Mouse (Mus musculus) ovary, postnatal 10 days (tissue): ENCODE results near the gene Cdr2l.

Source experiments
- DNase-seq: peaks from one replicate; pipeline ENCODE4 v3.0.0; 2022; ENCODE audit warnings: low spot score

The Cdr2l gene

DNA sequence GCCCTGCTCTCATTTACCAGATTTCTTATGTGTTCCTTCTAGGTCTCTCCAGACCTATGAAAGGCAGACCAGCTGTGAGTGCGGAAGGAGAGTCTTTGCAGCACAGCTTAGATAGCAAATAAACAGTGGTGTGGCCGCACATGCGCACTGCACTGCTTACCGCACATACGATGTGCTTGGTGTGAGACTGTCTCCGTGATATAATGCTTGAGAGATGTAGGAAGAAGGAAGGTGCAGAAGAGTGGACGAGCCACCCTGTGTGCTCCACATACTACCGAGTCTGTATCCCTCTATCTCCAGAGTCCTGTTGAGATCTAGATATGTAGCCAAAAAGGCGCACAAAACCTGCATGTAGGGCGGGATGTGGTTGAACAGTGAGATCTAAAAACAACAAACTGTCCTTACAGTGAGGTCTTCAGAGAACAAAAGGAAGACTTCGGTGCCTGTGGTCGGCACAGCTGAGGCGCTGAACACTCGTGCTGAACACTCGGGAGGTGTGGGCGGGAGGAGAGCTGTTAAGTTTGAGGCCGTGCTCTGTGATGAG lies 25.2 kb downstream of the Cdr2l start:
- DNase-seq, result no peak

- no peak for DNase-seq
Observed at GRCm38 (mm10) chr11:115408266-115408920, 26.7 kb downstream of the Cdr2l start.

- no peak for DNase-seq
Observed at GRCm38 (mm10) chr11:115409556-115409955, 27.8 kb downstream of the Cdr2l start.

GRCm38 (mm10) chr11:115419531-115420237 lies 38.0 kb downstream of the Cdr2l start, which contains the start of the genes Atp5h and Kctd2:
Atp5h (minus strand) TSS chr11:115419962.
Kctd2 (plus strand) TSS chr11:115420128.
- peak; percentile 80 for DNase-seq

- peak; percentile 51 for DNase-seq
Observed at GRCm38 (mm10) chr11:115420336-115421190, 38.8 kb downstream of the Cdr2l start.

- no peak for DNase-seq
Observed at GRCm38 (mm10) chr11:115421328-115421727, 39.6 kb downstream of the Cdr2l start.

DNA sequence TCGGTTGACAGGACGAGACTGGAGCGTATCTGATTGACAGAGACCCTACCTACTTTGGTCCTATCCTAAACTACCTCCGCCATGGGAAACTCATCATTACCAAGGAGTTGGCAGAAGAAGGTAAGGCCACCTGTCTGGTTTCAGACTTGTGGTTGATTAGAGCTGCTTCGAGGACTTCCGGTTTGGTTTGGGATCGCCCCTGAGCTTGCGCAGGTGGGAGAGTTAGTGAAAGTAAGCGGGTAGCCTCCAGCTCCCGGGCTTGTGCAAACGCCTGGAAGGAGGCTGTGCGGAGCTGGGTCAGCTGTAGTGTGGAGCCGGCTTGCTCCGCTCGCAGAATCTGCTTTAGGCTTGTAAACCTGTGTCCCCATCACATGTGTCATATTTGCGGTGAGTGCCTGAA lies 40.3 kb downstream of the Cdr2l start:
- DNase-seq, result no peak

- no peak for DNase-seq
Observed at GRCm38 (mm10) chr11:115423091-115423490, 41.4 kb downstream of the Cdr2l start.

GRCm38 (mm10) chr11:115424666-115425065 lies 43.0 kb downstream of the Cdr2l start:
- no peak for DNase-seq

DNA sequence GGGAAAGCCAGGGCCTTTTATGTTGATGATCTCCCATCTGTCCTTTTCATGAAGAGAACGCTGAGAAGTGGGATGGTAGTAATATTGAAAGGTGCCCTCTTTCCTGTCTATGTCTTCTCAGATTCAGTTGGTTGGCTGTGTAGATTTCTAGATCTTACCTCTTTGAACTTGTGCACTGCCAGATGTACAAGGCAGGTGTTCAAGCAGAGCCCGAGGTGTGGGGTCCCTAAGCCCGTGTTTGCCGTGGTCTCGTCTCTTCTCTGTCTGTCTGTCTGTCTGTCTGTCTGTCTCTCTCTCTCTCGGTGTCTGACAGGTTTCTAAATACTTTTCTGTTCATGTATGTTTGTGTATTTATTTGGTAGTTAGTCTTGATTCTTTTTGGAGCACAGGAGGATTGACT lies 44.0 kb downstream of the Cdr2l start:
- no peak for DNase-seq

- DNase-seq, result no peak
Observed at GRCm38 (mm10) chr11:115427482-115428331, 46.0 kb downstream of the Cdr2l start.

- DNase-seq, result no peak
Observed at GRCm38 (mm10) chr11:115429307-115429706, 47.6 kb downstream of the Cdr2l start.

- no peak for DNase-seq
Observed at GRCm38 (mm10) chr11:115430561-115430960, 48.8 kb downstream of the Cdr2l start.

- DNase-seq, result no peak
Observed at GRCm38 (mm10) chr11:115432814-115433213, 51.1 kb downstream of the Cdr2l start.

DNA sequence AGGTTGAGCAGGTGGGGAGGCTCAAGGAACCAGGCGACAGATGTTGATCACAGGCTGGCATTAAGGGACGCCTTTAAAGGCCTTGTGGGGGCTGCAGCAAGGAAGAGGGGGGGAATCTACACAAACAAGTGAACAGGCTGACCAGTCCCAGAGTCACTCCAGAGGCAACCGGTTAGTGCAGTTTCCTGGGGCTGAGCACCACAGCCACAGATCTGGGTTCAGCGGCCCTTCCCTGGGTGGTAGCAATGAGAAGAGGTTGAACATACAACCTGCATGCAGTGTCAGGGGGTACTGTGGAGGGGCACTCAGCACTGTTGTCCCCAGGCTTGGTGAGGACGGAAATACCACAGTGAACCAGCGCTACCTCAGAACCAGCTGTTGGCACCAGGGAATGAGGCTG lies 51.6 kb downstream of the Cdr2l start:
- no peak for DNase-seq

DNA sequence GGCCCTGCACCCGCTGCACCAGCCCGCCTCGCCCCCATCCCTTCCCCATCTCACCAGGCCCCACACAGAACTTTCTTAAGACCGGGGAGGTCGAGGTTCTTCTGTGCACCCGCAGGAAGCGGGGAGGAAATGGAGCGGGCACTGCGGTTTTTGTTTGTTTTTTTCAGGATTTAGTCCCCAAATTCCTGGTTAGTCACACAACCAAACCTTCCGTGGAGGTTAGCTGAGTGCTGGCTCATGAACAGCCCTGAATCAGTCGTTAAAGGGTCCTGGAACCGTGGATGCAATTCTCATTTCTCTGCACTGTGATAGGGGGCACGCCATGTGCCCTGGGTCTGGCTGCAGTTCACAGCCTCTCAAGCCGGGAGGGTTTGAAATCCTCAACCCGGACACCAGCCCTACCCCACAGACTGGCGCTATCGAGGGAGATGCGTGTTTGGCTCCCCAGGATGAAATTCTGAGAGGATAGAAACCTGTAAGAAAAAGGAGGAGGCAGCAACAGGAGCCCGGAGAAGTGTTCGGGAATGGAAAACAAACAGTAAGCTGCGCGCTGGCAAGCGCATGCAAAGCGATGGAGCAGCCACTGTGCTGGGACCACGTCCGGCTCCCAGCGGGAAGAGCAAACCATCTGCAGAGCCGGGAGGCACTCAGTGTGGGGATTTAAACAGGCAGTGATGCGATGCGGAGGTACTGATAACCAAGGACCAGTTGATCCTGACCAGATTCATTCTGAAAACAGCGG lies 54.1 kb downstream of the Cdr2l start:
- DNase-seq, result no peak

GRCm38 (mm10) chr11:115437571-115438122 lies 55.9 kb downstream of the Cdr2l start:
- no peak for DNase-seq

- no peak for DNase-seq
Observed at GRCm38 (mm10) chr11:115439326-115439725, 57.6 kb downstream of the Cdr2l start.

- no peak for DNase-seq
Observed at GRCm38 (mm10) chr11:115439906-115440595, 58.3 kb downstream of the Cdr2l start, which contains the start of gene Trim80. Trim80 (plus strand) TSS chr11:115440545.

GRCm38 (mm10) chr11:115441417-115441816 lies 59.7 kb downstream of the Cdr2l start:
- no peak for DNase-seq
